Mouse (Mus musculus) erythroblast, embryonic 14.5 days (primary cell): ENCODE results near the gene Trib3. TPM values are rescaled to one million over a fixed set of nuclear protein-coding genes. Genes with fewer than 3 reads are reported as not detected.
"Not testable (repeated sequence)": the region's sequence is repeated elsewhere in the genome, so short reads cannot be mapped to it uniquely, and the experiment has no call there.

Experiments
- H3K27me3 ChIP-seq: 2 replicates; pipeline ENCODE4 v1.6.1; 2012; ENCODE audit warnings: inconsistent platforms; ENCODE audit not compliant: control insufficient read depth
- H3K36me3 ChIP-seq: 2 replicates; pipeline ENCODE4 v1.6.1; 2012; ENCODE audit warnings: mild to moderate bottlenecking, inconsistent platforms; ENCODE audit not compliant: control insufficient read depth
- H3K4me1 ChIP-seq: 2 replicates; pipeline ENCODE4 v1.6.1; 2012; ENCODE audit warnings: inconsistent platforms; ENCODE audit not compliant: control insufficient read depth
- H3K4me3 ChIP-seq: replicated peaks from 2 replicates; pipeline ENCODE3; 2012; ENCODE audit warnings: moderate library complexity, mild to moderate bottlenecking, inconsistent platforms
- H3K9me3 ChIP-seq: 2 replicates; pipeline ENCODE4 v1.6.1; 2012; ENCODE audit warnings: low read length, inconsistent platforms, mixed read lengths; ENCODE audit not compliant: control insufficient read depth
- GATA1 ChIP-seq: IDR thresholded peaks from 2 replicates; pipeline ENCODE4 v1.6.1; 2012; ENCODE audit warnings: low read length, inconsistent platforms, mixed read lengths
- TAL1 ChIP-seq: IDR thresholded peaks from 3 replicates; pipeline ENCODE4 v1.6.1; 2012; ENCODE audit warnings: low read length, inconsistent platforms, mixed read lengths
- polyA plus RNA-seq: library from polyadenylated mRNA; stranded (reverse); fragments of >175 nt; gene quantifications from 2 replicates; pipeline ENCODE4 v1.2.3, GENCODE M21; 2012

The Trib3 gene
- polyA plus RNA-seq, 1 experiment: 1.3 TPM

GRCm38 (mm10) chr2:152294541-152294940, 49.3 kb downstream of the Trib3 start:
- H3K4me3 ChIP-seq: peak overlapping the region; percentile 92
- no peak for TF ChIP-seq TAL1
- no peak for TF ChIP-seq GATA1
- peaks cover 8% of the 10 kb centered on the region for H3K36me3 ChIP-seq
- no peaks in the 10 kb centered on the region for H3K9me3 ChIP-seq
- no peaks in the 10 kb centered on the region for H3K27me3 ChIP-seq
- H3K4me1 ChIP-seq: peaks cover 33% of the 10 kb centered on the region

- Histone ChIP-seq H3K4me1 (peaks cover 33% of the 10 kb centered on the region), H3K36me3 (peaks cover 8% of the 10 kb centered on the region), H3K27me3 (no peaks in the 10 kb centered on the region), H3K9me3 (no peaks in the 10 kb centered on the region), H3K4me3 (peak within 1 kb of the TSS; percentile 92)
- no peak for TF ChIP-seq TAL1
These were observed 49.9 kb downstream of the Trib3 start, which contains the start of gene Tbc1d20 for GRCm38 (mm10) chr2:152293727-152294475. Gene Tbc1d20, plus strand, starts transcription at chr2:152293828.

- Histone ChIP-seq H3K27me3 (no peaks in the 10 kb centered on the region), H3K36me3 (peaks cover 8% of the 10 kb centered on the region), H3K4me1 (peaks cover 31% of the 10 kb centered on the region), H3K4me3 (peak overlapping the region; percentile 92), H3K9me3 (no peaks in the 10 kb centered on the region)
- TF ChIP-seq TAL1: no peak
- no peak for TF ChIP-seq GATA1
These were observed 50.6 kb downstream of the Trib3 start for GRCm38 (mm10) chr2:152293179-152293726.

- TF ChIP-seq TAL1 (no peak), GATA1 (no peak)
- no peaks in the 10 kb centered on the region for H3K9me3 ChIP-seq
- H3K4me3 ChIP-seq: no peak overlapping the region
- no peaks in the 10 kb centered on the region for H3K27me3 ChIP-seq
- peaks cover 11% of the 10 kb centered on the region for H3K36me3 ChIP-seq
- H3K4me1 ChIP-seq: peaks cover 30% of the 10 kb centered on the region
These were observed 51.4 kb downstream of the Trib3 start for GRCm38 (mm10) chr2:152292475-152292874.

GRCm38 (mm10) chr2:152289623-152290022, 54.2 kb downstream of the Trib3 start:
- H3K27me3 ChIP-seq, H3K9me3 ChIP-seq, H3K4me3 ChIP-seq: not testable (repeated sequence)
- peaks cover 28% of the 10 kb centered on the region for H3K36me3 ChIP-seq
- peaks cover 12% of the 10 kb centered on the region for H3K4me1 ChIP-seq

GRCm38 (mm10) chr2:152288046-152288445, 55.8 kb downstream of the Trib3 start:
- Histone ChIP-seq H3K27me3 (no peaks in the 10 kb centered on the region), H3K9me3 (no peaks in the 10 kb centered on the region), H3K4me1 (peaks cover 1% of the 10 kb centered on the region), H3K36me3 (peaks cover 43% of the 10 kb centered on the region), H3K4me3 (no peak overlapping the region)
- TF ChIP-seq GATA1 (no peak), TAL1 (no peak)

- Histone ChIP-seq H3K9me3 (no peaks in the 10 kb centered on the region), H3K4me1 (no peaks in the 10 kb centered on the region; the same call in 1 of the 2 replicates), H3K27me3 (no peaks in the 10 kb centered on the region), H3K4me3 (no peak overlapping the region), H3K36me3 (peaks cover 48% of the 10 kb centered on the region)
- TF ChIP-seq TAL1 (no peak), GATA1 (no peak)
These were observed 56.3 kb downstream of the Trib3 start for GRCm38 (mm10) chr2:152287560-152287959.

Other genes starting within 250 kb of the Trib3 start
- gene Srxn1, start 238.5 kb downstream of the Trib3 start, polyA plus RNA-seq: 2.6 TPM in 2 replicates
- 0.21 and 0.42 TPM in 2 replicates for gene Tcf15, start 200.5 kb downstream of the Trib3 start, polyA plus RNA-seq
- 0.94 and 1.0 TPM in 2 replicates for gene Csnk2a1, start 117.2 kb downstream of the Trib3 start, polyA plus RNA-seq
- 0.32 and 0.90 TPM in 2 replicates for gene Tbc1d20, start 50.2 kb downstream of the Trib3 start, polyA plus RNA-seq
- gene Rbck1, start 11.4 kb downstream of the Trib3 start, polyA plus RNA-seq: 16.2 and 20.4 TPM in 2 replicates
- gene Nrsn2, start 32.6 kb upstream of the Trib3 start, polyA plus RNA-seq: not detected in 2 replicates
- gene Sox12, start 54.0 kb upstream of the Trib3 start, polyA plus RNA-seq: 1.4 and 2.3 TPM in 2 replicates
- 0.90 and 1.0 TPM in 2 replicates for gene Zcchc3, start 71.0 kb upstream of the Trib3 start, polyA plus RNA-seq
- not detected in 2 replicates for gene 6820408C15Rik, start 71.6 kb upstream of the Trib3 start, polyA plus RNA-seq
- gene Defb23, start 120.6 kb upstream of the Trib3 start, polyA plus RNA-seq: not detected in 2 replicates
- not detected in 2 replicates for gene Defb20, start 133.0 kb upstream of the Trib3 start, polyA plus RNA-seq
- gene Defb22, start 146.1 kb upstream of the Trib3 start, polyA plus RNA-seq: not detected in 2 replicates
- gene Defb26, start 167.7 kb upstream of the Trib3 start, polyA plus RNA-seq: 0.21 TPM in 1 of 2 replicates, not detected in the other
- not detected in 2 replicates for gene Defb28, start 174.2 kb upstream of the Trib3 start, polyA plus RNA-seq
- gene Defb29, start 196.1 kb upstream of the Trib3 start, polyA plus RNA-seq: not detected in 2 replicates
- gene Gm17416, start 225.3 kb upstream of the Trib3 start, polyA plus RNA-seq: not detected in 2 replicates
- not detected in 2 replicates for gene Defb21, start 228.7 kb upstream of the Trib3 start, polyA plus RNA-seq
- not detected in 2 replicates for gene Defb19, start 236.3 kb upstream of the Trib3 start, polyA plus RNA-seq